Mouse (Mus musculus) C2C12 (cell line): Measurements from ENCODE around the gene Zfp423. TPM values are rescaled to one million over a fixed set of nuclear protein-coding genes. Genes with fewer than 3 reads are reported as not detected.

Experiments
- H3K27me3 ChIP-seq: one replicate; pipeline ENCODE4 v1.6.1; 2011; ENCODE audit not compliant: control insufficient read depth, insufficient read depth, insufficient read length
- H3K36me3 ChIP-seq: one replicate; pipeline ENCODE4 v1.6.1; 2011; ENCODE audit not compliant: control insufficient read depth, insufficient read depth
- H3K4me3 ChIP-seq: one replicate; pipeline ENCODE4 v1.5.1; 2011; ENCODE audit warnings: mild to moderate bottlenecking, control low read depth; ENCODE audit not compliant: poor library complexity, insufficient read depth, severe bottlenecking
- H3K79me2 ChIP-seq: one replicate; pipeline ENCODE4 v1.6.1; 2011; ENCODE audit not compliant: control insufficient read depth, insufficient read depth
- H3K79me3 ChIP-seq: one replicate; pipeline ENCODE4 v1.6.1; 2011; ENCODE audit warnings: low read depth, control low read depth
- H3ac ChIP-seq: one replicate; pipeline ENCODE3; 2011; ENCODE audit warnings: low read depth; ENCODE audit not compliant: control insufficient read depth, insufficient read length
- CEBPB ChIP-seq: IDR thresholded peaks from one replicate; pipeline ENCODE4 v1.6.1; 2011; ENCODE audit warnings: low read depth, mild to moderate bottlenecking, control low read depth, moderate library complexity
- CTCF ChIP-seq: IDR thresholded peaks from one replicate; pipeline ENCODE4 v1.5.1; 2011; ENCODE audit not compliant: control insufficient read depth, insufficient read depth, insufficient read length
- FOSL1 ChIP-seq: IDR thresholded peaks from one replicate; pipeline ENCODE4 v1.8.0; 2011; ENCODE audit warnings: mild to moderate bottlenecking, low read length; ENCODE audit not compliant: poor library complexity, insufficient read depth, severe bottlenecking
- MAX ChIP-seq: IDR thresholded peaks from one replicate; pipeline ENCODE4 v1.6.1; 2011; ENCODE audit warnings: mild to moderate bottlenecking, control low read depth
- MYOD1 ChIP-seq: IDR thresholded peaks from one replicate; pipeline ENCODE4 v1.6.1; 2011; ENCODE audit warnings: low read depth; ENCODE audit not compliant: control insufficient read depth, insufficient read length
- MYOG ChIP-seq: IDR thresholded peaks from one replicate; pipeline ENCODE4 v1.6.1; 2011; ENCODE audit not compliant: control insufficient read depth, insufficient read length; ENCODE audit errors: extremely low read depth
- USF1 ChIP-seq: IDR thresholded peaks from one replicate; pipeline ENCODE4 v1.6.1; 2011; ENCODE audit warnings: low read depth, mild to moderate bottlenecking, control low read depth, moderate library complexity
- polyA plus RNA-seq: library from polyadenylated mRNA; unstranded; fragments of >200 nt; fragmentation: generic; extraction: Trizol; gene quantifications from one replicate; pipeline ENCODE4 v1.2.1, GENCODE M21; 2012; ENCODE audit warnings: missing spikeins

Zfp423 gene
- polyA plus RNA-seq, 1 experiment, result 0.14 TPM

DNA sequence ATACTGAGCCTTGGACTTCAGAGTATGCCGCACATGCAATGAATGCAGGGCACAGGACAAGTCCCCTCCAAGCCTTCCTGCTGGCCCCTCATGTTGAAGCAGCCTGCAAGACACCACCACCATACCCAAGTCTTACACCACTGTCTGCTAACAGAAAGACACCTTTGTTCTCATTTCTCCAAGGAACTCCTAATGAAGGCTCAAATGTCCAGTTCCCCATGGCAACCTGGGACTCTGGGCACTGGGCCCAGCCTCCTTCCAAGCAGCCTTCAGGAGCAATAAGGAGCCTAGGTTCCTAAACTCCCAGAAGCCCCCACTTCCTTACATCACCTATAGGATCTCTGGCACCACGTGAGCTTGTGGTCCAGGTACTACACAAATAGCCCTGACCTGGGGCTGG, 137.7 kb downstream of the Zfp423 start:
- H3K79me2 ChIP-seq, result no peaks in the 10 kb centered on the region
- H3K36me3 ChIP-seq, result no peaks in the 10 kb centered on the region
- H3ac ChIP-seq, result no peak overlapping the region
- H3K4me3 ChIP-seq, result no peak overlapping the region
- H3K27me3 ChIP-seq, result no peaks in the 10 kb centered on the region
- TF ChIP-seq FOSL1 (no peak), MAX (no peak), CEBPB (no peak), USF1 (no peak), MYOG (no peak), MYOD1 (no peak), CTCF (no peak)
- H3K79me3 ChIP-seq, result no peaks in the 10 kb centered on the region

DNA sequence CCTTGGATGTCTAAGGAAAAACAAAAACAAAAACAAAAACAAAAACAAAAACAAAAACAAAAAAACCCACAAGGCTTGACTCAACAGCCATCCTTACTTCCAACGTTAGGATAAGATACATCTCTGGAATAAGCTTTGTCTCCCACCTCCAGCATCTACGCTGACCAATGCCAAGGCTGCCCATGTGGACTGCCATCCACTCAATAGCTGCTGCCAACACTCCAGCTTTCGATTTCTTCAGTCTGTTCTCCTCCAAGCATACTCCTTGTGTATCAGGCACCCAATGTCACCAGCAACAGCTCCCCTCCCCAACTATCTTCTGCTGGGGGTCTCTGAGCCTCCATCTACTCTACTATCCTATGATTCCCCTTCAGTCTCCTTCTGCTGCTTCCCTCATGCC, 140.1 kb downstream of the Zfp423 start:
- no peak for TF ChIP-seq FOSL1
- no peaks in the 10 kb centered on the region for H3K27me3 ChIP-seq
- no peaks in the 10 kb centered on the region for H3K79me3 ChIP-seq
- no peaks in the 10 kb centered on the region for H3K79me2 ChIP-seq
- no peak overlapping the region for H3K4me3 ChIP-seq
- H3K36me3 ChIP-seq, result no peaks in the 10 kb centered on the region
- H3ac ChIP-seq, result no peak overlapping the region

DNA sequence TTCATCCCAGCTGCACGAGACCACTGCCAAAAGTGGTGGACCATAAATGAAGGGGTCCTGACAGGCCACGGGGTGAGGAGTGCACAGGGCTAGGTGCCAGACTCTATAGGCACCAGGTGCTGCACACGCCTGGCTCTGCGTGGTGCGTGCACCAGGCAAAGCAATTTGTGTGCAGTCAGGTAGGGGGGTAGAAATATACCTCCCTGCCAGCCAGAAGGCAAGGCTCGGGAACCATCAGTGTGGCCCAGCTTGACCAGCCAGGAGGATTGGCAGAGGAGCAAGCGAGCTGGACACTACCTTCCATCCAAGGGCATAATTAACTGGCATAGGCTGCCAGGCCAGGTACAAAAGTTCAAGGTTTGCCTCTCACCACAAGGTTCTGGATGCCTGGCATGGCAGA, 140.9 kb downstream of the Zfp423 start:
- no peak overlapping the region for H3K4me3 ChIP-seq
- no peak overlapping the region for H3ac ChIP-seq
- TF ChIP-seq MAX, result no peak
- TF ChIP-seq FOSL1, result no peak
- TF ChIP-seq USF1, result no peak
- no peak for TF ChIP-seq MYOD1
- no peak for TF ChIP-seq CTCF
- TF ChIP-seq MYOG, result no peak
- TF ChIP-seq CEBPB, result no peak
- no peaks in the 10 kb centered on the region for H3K79me3 ChIP-seq
- no peaks in the 10 kb centered on the region for H3K27me3 ChIP-seq
- H3K36me3 ChIP-seq, result no peaks in the 10 kb centered on the region
- no peaks in the 10 kb centered on the region for H3K79me2 ChIP-seq

DNA sequence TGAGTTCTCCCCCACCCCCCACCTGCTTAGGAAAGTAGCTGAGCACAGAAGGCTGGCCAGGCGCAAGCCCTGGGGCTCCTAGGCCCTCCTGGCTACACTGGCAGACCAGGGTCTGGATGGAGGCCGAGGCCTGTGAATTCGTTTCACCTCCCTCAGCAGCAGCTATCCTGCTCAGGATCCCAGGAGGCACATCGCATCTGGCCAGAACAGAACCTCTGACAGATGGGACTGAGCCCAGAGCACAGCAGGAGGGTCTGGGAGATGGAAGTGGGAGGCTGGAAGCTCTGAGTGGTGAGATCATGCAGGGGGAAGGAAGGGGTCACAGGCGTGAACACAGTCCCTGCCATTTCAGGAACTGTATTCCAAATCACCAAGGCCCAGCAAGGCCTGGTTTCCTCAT, 143.3 kb downstream of the Zfp423 start:
- Histone ChIP-seq H3ac (no peak overlapping the region), H3K4me3 (no peak overlapping the region), H3K27me3 (peaks cover 5% of the 10 kb centered on the region), H3K79me3 (no peaks in the 10 kb centered on the region), H3K79me2 (no peaks in the 10 kb centered on the region), H3K36me3 (no peaks in the 10 kb centered on the region)
- no peak for TF ChIP-seq CEBPB
- TF ChIP-seq MYOD1, result no peak
- no peak for TF ChIP-seq MYOG
- TF ChIP-seq CTCF, result no peak
- no peak for TF ChIP-seq USF1

DNA sequence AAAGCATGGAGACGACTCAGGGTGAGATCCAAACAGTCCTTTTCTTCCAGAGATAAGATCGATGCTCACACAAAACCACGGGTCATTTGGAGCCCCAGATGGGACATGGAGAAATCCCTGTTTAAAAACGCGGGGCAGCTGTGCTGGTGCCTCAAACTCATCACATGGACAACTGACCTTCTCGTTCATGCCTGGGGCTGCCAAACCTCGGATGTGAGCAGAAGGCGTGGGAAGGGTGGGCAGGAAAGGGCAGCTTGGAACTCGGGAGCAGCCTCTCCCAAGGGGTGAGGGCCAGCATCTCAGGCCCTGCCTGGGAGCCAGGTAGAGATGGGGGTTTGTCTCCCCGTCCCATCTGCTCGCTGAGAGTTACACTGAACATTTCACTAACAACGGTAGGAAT, 146.7 kb downstream of the Zfp423 start:
- Histone ChIP-seq H3ac (no peak overlapping the region), H3K36me3 (no peaks in the 10 kb centered on the region), H3K79me2 (no peaks in the 10 kb centered on the region), H3K79me3 (no peaks in the 10 kb centered on the region), H3K4me3 (no peak overlapping the region), H3K27me3 (peaks cover 5% of the 10 kb centered on the region)
- TF ChIP-seq MYOD1 (no peak), MYOG (no peak), USF1 (no peak), MAX (no peak), CTCF (no peak), FOSL1 (no peak), CEBPB (no peak)

DNA sequence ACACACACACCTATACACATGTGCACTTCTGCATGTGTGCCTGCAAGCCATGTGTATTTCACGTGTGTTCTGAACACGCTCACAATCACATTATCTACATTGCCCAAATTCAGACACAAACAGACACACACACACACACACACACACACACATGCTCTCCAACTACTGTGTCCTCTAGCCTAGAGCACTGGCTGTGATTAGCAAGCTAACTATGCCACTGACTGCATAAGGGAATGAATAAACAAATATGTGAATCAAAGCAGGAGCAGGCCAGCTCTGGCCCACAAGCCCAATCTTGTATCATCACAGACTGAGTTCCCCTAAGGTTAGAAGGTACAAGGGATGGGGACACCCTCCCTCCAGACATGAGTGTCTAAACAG, 147.3 kb downstream of the Zfp423 start:
- no peaks in the 10 kb centered on the region for H3K36me3 ChIP-seq
- H3K27me3 ChIP-seq, result peaks cover 5% of the 10 kb centered on the region
- TF ChIP-seq CEBPB, result no peak
- TF ChIP-seq MYOG, result no peak
- no peak for TF ChIP-seq MAX
- TF ChIP-seq MYOD1, result no peak
- H3K79me3 ChIP-seq, result no peaks in the 10 kb centered on the region
- H3K79me2 ChIP-seq, result no peaks in the 10 kb centered on the region
- no peak overlapping the region for H3ac ChIP-seq
- H3K4me3 ChIP-seq, result no peak overlapping the region

DNA sequence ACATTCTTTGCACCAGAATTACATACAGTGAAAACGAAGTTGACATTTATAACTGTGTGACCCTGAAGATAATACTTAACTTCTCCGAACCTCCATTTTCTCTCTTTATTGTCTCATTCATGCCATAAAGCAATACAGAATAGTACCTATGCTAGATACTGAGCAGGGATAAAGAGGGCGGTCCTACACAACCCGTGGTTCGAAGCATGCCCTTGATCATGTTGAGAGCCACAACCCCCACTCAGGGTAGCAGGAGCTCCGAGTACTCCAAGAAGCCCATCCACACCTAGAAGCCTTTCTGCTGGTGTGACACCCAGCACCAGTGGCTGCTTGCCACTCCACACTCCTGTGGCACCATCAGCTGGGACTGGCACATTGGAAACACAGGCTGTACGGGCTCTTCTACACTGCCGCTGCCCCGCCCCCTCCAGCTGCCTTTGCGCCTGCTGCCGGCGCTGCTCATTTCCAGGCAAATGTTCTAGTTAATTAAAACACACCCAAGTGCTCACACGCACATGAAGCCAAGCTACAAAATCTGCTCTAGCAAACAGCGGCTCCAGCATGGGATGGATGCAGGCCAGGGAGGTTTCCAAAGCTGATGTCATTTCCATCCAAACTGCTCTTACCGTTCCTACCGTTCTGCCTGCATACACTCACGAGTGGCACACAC, 147.9 kb downstream of the Zfp423 start:
- no peaks in the 10 kb centered on the region for H3K79me2 ChIP-seq
- H3K79me3 ChIP-seq, result no peaks in the 10 kb centered on the region
- no peak overlapping the region for H3ac ChIP-seq
- H3K36me3 ChIP-seq, result no peaks in the 10 kb centered on the region
- peaks cover 5% of the 10 kb centered on the region for H3K27me3 ChIP-seq
- TF ChIP-seq FOSL1 (no peak), CTCF (no peak), MYOG (no peak), USF1 (no peak), CEBPB (no peak), MAX (no peak), MYOD1 (no peak)
- H3K4me3 ChIP-seq, result no peak overlapping the region
